Mouse (Mus musculus) MEL (cell line): Measurements from ENCODE around the gene G430095P16Rik. TPM values are rescaled to one million over a fixed set of nuclear protein-coding genes. Genes with fewer than 3 reads are reported as not detected.
A peak's percentile ranks its signal among the peaks of the same experiment; 100 is the strongest.

Experiments
- DNase-seq: peaks from one replicate; pipeline ENCODE4 v3.0.0; 2011; ENCODE audit warnings: low read depth, low spot score
- H3K27ac ChIP-seq: 2 replicates; pipeline ENCODE4 v1.5.1; 2012; ENCODE audit warnings: low read depth, mild to moderate bottlenecking, control low read depth, low read length, moderate library complexity; ENCODE audit not compliant: control insufficient read depth
- H3K27me3 ChIP-seq, 2 experiments: fragments of 150-350 bp in 1 of 2; sonication (generic) in 1 of 2; 2 replicates each; pipeline ENCODE4 v1.6.1; 2012; ENCODE audit warnings: low read length in 2 of 2, mild to moderate bottlenecking in 2 of 2, improper control_type of control experiment in 1 of 2, moderate library complexity in 1 of 2; ENCODE audit not compliant: insufficient read depth in 2 of 2, control insufficient read depth in 1 of 2
- H3K36me3 ChIP-seq, 2 experiments: 2 replicates each; pipeline ENCODE4 v1.6.1; 2012 to 2014; ENCODE audit warnings: low read length in 2 of 2, improper control_type of control experiment in 1 of 2, inconsistent platforms in 1 of 2, mild to moderate bottlenecking in 1 of 2; ENCODE audit not compliant: insufficient read depth in 2 of 2, control insufficient read depth in 1 of 2
- H3K4me1 ChIP-seq, 2 experiments: fragments of 150-350 bp in 1 of 2; sonication (generic) in 1 of 2; 2 replicates each; pipeline ENCODE4 v1.6.1; 2012; ENCODE audit warnings: low read length in 2 of 2, improper control_type of control experiment in 1 of 2, mild to moderate bottlenecking in 1 of 2; ENCODE audit not compliant: insufficient read depth in 2 of 2, control insufficient read depth in 1 of 2
- H3K4me3 ChIP-seq, 2 experiments: fragments of 150-350 bp in 1 of 2; sonication (generic) in 1 of 2; 2 replicates each; pipeline ENCODE4 v1.5.1; 2012; ENCODE audit warnings: low read depth in 2 of 2, low read length in 2 of 2, mild to moderate bottlenecking in 2 of 2, moderate library complexity in 2 of 2, control low read depth in 1 of 2, improper control_type of control experiment in 1 of 2; ENCODE audit not compliant: control insufficient read depth in 1 of 2, insufficient read depth in 1 of 2
- H3K79me2 ChIP-seq: 2 replicates; pipeline ENCODE4 v1.6.1; 2012; ENCODE audit warnings: mild to moderate bottlenecking, low read length, moderate library complexity; ENCODE audit not compliant: control insufficient read depth, poor library complexity, insufficient read depth
- H3K9ac ChIP-seq: 2 replicates; pipeline ENCODE4 v1.6.1; 2012; ENCODE audit warnings: low read depth, mild to moderate bottlenecking, control low read depth, low read length, moderate library complexity; ENCODE audit not compliant: control insufficient read depth, poor library complexity, severe bottlenecking
- H3K9me3 ChIP-seq: fragments of 150-350 bp; sonication (generic); replicated peaks from 2 replicates; pipeline ENCODE4 v1.6.1; 2012; ENCODE audit warnings: mild to moderate bottlenecking, low read length, improper control_type of control experiment, moderate library complexity; ENCODE audit not compliant: insufficient read depth
- BHLHE40 ChIP-seq: IDR thresholded peaks from 2 replicates; pipeline ENCODE4 v1.6.1; 2012; ENCODE audit warnings: low read depth, mild to moderate bottlenecking, inconsistent platforms, low read length, improper control_type of control experiment, borderline replicate concordance
- CHD1 ChIP-seq: IDR thresholded peaks from 2 replicates; pipeline ENCODE4 v1.6.1; 2012; ENCODE audit warnings: low read depth, mild to moderate bottlenecking, inconsistent platforms, low read length, improper control_type of control experiment
- CHD2 ChIP-seq: IDR thresholded peaks from 2 replicates; pipeline ENCODE4 v1.6.1; 2011; ENCODE audit warnings: low read length, improper control_type of control experiment
- CTCF ChIP-seq, 3 experiments: IDR thresholded peaks in 2 of 3; conservative IDR thresholded peaks in 1 of 3; 2 replicates each; pipeline ENCODE4 v1.5.1; 2011 to 2012; ENCODE audit warnings: low read length in 3 of 3, low read depth in 2 of 3, mild to moderate bottlenecking in 2 of 3, improper control_type of control experiment in 1 of 3, inconsistent platforms in 1 of 3, mixed read lengths in 1 of 3, moderate library complexity in 1 of 3; ENCODE audit not compliant: control insufficient read depth in 1 of 3, insufficient read depth in 1 of 3, poor library complexity in 1 of 3, severe bottlenecking in 1 of 3
- ELF1 ChIP-seq: IDR thresholded peaks from 2 replicates; pipeline ENCODE4 v1.6.1; 2014; ENCODE audit warnings: low read depth, mild to moderate bottlenecking, inconsistent platforms, low read length, improper control_type of control experiment, moderate library complexity
- EP300 ChIP-seq, 2 experiments: IDR thresholded peaks; 2 replicates each; pipeline ENCODE4 v1.6.1; 2011; ENCODE audit warnings: improper control_type of control experiment in 2 of 2, low read length in 2 of 2, low read depth in 1 of 2, mild to moderate bottlenecking in 1 of 2
- GABPA ChIP-seq: IDR thresholded peaks from 2 replicates; pipeline ENCODE4 v1.6.1; 2012; ENCODE audit warnings: low read depth, mild to moderate bottlenecking, inconsistent platforms, low read length, improper control_type of control experiment, moderate library complexity
- JUND ChIP-seq: IDR thresholded peaks from 2 replicates; pipeline ENCODE4 v1.6.1; 2011; ENCODE audit warnings: low read depth, mild to moderate bottlenecking, improper control_type of control experiment, low read length
- MAFK ChIP-seq: IDR thresholded peaks from 2 replicates; pipeline ENCODE4 v1.6.1; 2011; ENCODE audit warnings: low read depth, mild to moderate bottlenecking, low read length, improper control_type of control experiment, borderline replicate concordance
- MAX ChIP-seq: IDR thresholded peaks from 2 replicates; pipeline ENCODE4 v1.6.1; 2011; ENCODE audit warnings: low read length, improper control_type of control experiment
- MAZ ChIP-seq: IDR thresholded peaks from 2 replicates; pipeline ENCODE4 v1.6.1; 2012; ENCODE audit warnings: low read depth, mild to moderate bottlenecking, inconsistent platforms, low read length, improper control_type of control experiment
- MEF2A ChIP-seq: IDR thresholded peaks from 2 replicates; pipeline ENCODE4 v1.6.1; 2014; ENCODE audit warnings: low read depth, mild to moderate bottlenecking, inconsistent platforms, low read length, improper control_type of control experiment; ENCODE audit not compliant: poor library complexity, insufficient replicate concordance, severe bottlenecking; ENCODE audit errors: extremely low read depth
- MXI1 ChIP-seq: IDR thresholded peaks from 2 replicates; pipeline ENCODE4 v1.6.1; 2011; ENCODE audit warnings: mild to moderate bottlenecking, low read depth, low read length, improper control_type of control experiment
- MYB ChIP-seq: IDR thresholded peaks from 2 replicates; pipeline ENCODE4 v1.6.1; 2011; ENCODE audit warnings: mild to moderate bottlenecking, low read depth, low read length, improper control_type of control experiment
- POLR2A ChIP-seq, 2 experiments: IDR thresholded peaks; 2 replicates each; pipeline ENCODE4 v1.6.1; 2011 to 2012; ENCODE audit warnings: low read length in 2 of 2, mild to moderate bottlenecking in 2 of 2, control low read depth in 1 of 2, improper control_type of control experiment in 1 of 2, low read depth in 1 of 2, moderate library complexity in 1 of 2; ENCODE audit not compliant: control insufficient read depth in 1 of 2, insufficient read depth in 1 of 2, poor library complexity in 1 of 2
- POLR2AphosphoS5 ChIP-seq: IDR thresholded peaks from 2 replicates; pipeline ENCODE4 v1.6.1; 2012; ENCODE audit warnings: low read depth, borderline replicate concordance, mild to moderate bottlenecking, inconsistent platforms, low read length, moderate library complexity, mixed read lengths
- RAD21 ChIP-seq: IDR thresholded peaks from 2 replicates; pipeline ENCODE4 v1.6.1; 2011; ENCODE audit warnings: mild to moderate bottlenecking, low read depth, low read length, improper control_type of control experiment
- SIN3A ChIP-seq: IDR thresholded peaks from 2 replicates; pipeline ENCODE4 v1.6.1; 2012; ENCODE audit warnings: low read length, improper control_type of control experiment, inconsistent platforms
- SMC3 ChIP-seq: IDR thresholded peaks from 2 replicates; pipeline ENCODE4 v1.6.1; 2011; ENCODE audit warnings: low read depth, low read length, improper control_type of control experiment
- TBP ChIP-seq: IDR thresholded peaks from 2 replicates; pipeline ENCODE4 v1.8.0; 2011; ENCODE audit warnings: low read depth, low read length, improper control_type of control experiment
- TCF12 ChIP-seq: IDR thresholded peaks from 2 replicates; pipeline ENCODE4 v1.6.1; 2014; ENCODE audit warnings: low read depth, mild to moderate bottlenecking, inconsistent platforms, low read length, improper control_type of control experiment, moderate library complexity
- USF1 ChIP-seq: IDR thresholded peaks from 2 replicates; pipeline ENCODE4 v1.6.1; 2014; ENCODE audit warnings: low read depth, mild to moderate bottlenecking, inconsistent platforms, low read length, improper control_type of control experiment, moderate library complexity
- ZC3H11A ChIP-seq: IDR thresholded peaks from 2 replicates; pipeline ENCODE4 v1.6.1; 2012; ENCODE audit warnings: low read depth, mild to moderate bottlenecking, inconsistent platforms, low read length, improper control_type of control experiment
- ZKSCAN1 ChIP-seq: IDR thresholded peaks from 2 replicates; pipeline ENCODE4 v1.6.1; 2012; ENCODE audit warnings: low read depth, mild to moderate bottlenecking, inconsistent platforms, low read length, improper control_type of control experiment, moderate library complexity
- ZMIZ1 ChIP-seq: IDR thresholded peaks from 2 replicates; pipeline ENCODE4 v1.6.1; 2012; ENCODE audit warnings: low read depth, mild to moderate bottlenecking, inconsistent platforms, low read length, improper control_type of control experiment, moderate library complexity
- polyA plus RNA-seq, 2 experiments: library from polyadenylated mRNA; stranded (reverse) in 1 of 2; unstranded in 1 of 2; fragments of >175 nt in 1 of 2; fragments of >200 nt in 1 of 2; gene quantifications; 2 replicates each; pipeline versions ENCODE4 v1.2.1 to v1.2.4; 2012; ENCODE audit warnings: low replicate concordance in 2 of 2, low read depth in 1 of 2; ENCODE audit not compliant: insufficient read length in 2 of 2, insufficient read depth in 1 of 2, missing spikeins in 1 of 2
- total RNA-seq: library from RNA; depleted of rRNA; stranded (reverse); fragments of 300-350 nt; gene quantifications from 2 replicates; pipeline ENCODE4 v1.2.3, GENCODE M21; 2012

G430095P16Rik gene
- total and polyA plus RNA-seq, 3 experiments, result 5.6 to 17.1 TPM; not detected in 1

GRCm38 (mm10) chr8:84698929-84699401 is 23.8 kb upstream of the G430095P16Rik start:
- Histone ChIP-seq H3K27me3 (no peaks in the 10 kb centered on the region), H3K79me2 (peaks cover 23% of the 10 kb centered on the region), H3K9ac (no peak overlapping the region), H3K36me3 (peaks cover 0 to 15% of the 10 kb centered on the region in 2 experiments; a peak in 3 of 4 replicates), H3K27ac (no peak overlapping the region), H3K9me3 (no peaks in the 10 kb centered on the region), H3K4me1 (peaks cover 6 to 24% of the 10 kb centered on the region in 2 experiments), H3K4me3 (no peak overlapping the region)
- TF ChIP-seq JUND (no peak), MAX (no peak), MXI1 (no peak), SIN3A (no peak), GABPA (no peak), CTCF (IDR thresholded peaks at IDR 0.05 in 2 of 3, conservative IDR thresholded peaks at IDR 0.05 in 1 of 3; ENCODE audit: control insufficient read depth in 1 of 3, insufficient read depth in 1 of 3, low read depth in 2 of 3, low read length in 3 of 3, poor library complexity in 1 of 3, severe bottlenecking in 1 of 3) (no peak)
- peak; percentile 26 for DNase-seq

- TF ChIP-seq CHD1 (no peak), MAZ (no peak), USF1 (no peak), TBP (no peak), ELF1 (no peak), ZC3H11A (peak; percentile 17; the same call in 1 of the 2 replicates), MYB (no peak), MEF2A (no peak), RAD21 (peak; percentile 26), POLR2AphosphoS5 (no peak), MAX (no peak), GABPA (no peak), POLR2A (IDR thresholded peaks at IDR 0.05; ENCODE audit: control insufficient read depth in 1 of 2, insufficient read depth in 1 of 2, low read depth in 1 of 2, low read length in 2 of 2, poor library complexity in 1 of 2) (no peak), TCF12 (no peak), SMC3 (peak; percentile 64), EP300 (IDR thresholded peaks at IDR 0.05; ENCODE audit: low read depth in 1 of 2, low read length in 2 of 2) (no peak), SIN3A (no peak; the same call in 1 of the 2 replicates), ZKSCAN1 (no peak), CTCF (IDR thresholded peaks at IDR 0.05 in 2 of 3, conservative IDR thresholded peaks at IDR 0.05 in 1 of 3; ENCODE audit: control insufficient read depth in 1 of 3, insufficient read depth in 1 of 3, low read depth in 2 of 3, low read length in 3 of 3, poor library complexity in 1 of 3, severe bottlenecking in 1 of 3) (peak; percentile 61 to 80 (median 69)), BHLHE40 (no peak), MAFK (no peak), ZMIZ1 (no peak), CHD2 (no peak)
- TF ChIP-seq, all 39 proteins: peak for 4
- DNase-seq, result peak; percentile 70
- Histone ChIP-seq H3K27ac (peak overlapping the region; percentile 94), H3K27me3 (no peaks in the 10 kb centered on the region), H3K36me3 (peaks cover 0 to 15% of the 10 kb centered on the region in 2 experiments; a peak in 3 of 4 replicates), H3K4me1 (peaks cover 6 to 24% of the 10 kb centered on the region in 2 experiments), H3K79me2 (peaks cover 27% of the 10 kb centered on the region), H3K9ac (peak overlapping the region; percentile 16; the same call in 1 of the 2 replicates), H3K4me3 (no peak overlapping the region), H3K9me3 (no peaks in the 10 kb centered on the region)
Observed at GRCm38 (mm10) chr8:84699861-84700322, 22.9 kb upstream of the G430095P16Rik start.
